Mouse (Mus musculus): ENCODE results near the gene Cd52.

Cd52 gene

GRCm38 (mm10) chr4:134052560-134052959 lies 42.3 kb downstream of the Cd52 start:
- DNase-seq (ENCODE audit: low spot score in 2 of 2) = no peak

GRCm38 (mm10) chr4:134051912-134052311 lies 43.0 kb downstream of the Cd52 start:
- no peak for DNase-seq (ENCODE audit: low spot score in 2 of 2)

GRCm38 (mm10) chr4:134047648-134048047 lies 47.2 kb downstream of the Cd52 start:
- DNase-seq (ENCODE audit: low spot score in 2 of 2) = peak; percentile 53 to 70

GRCm38 (mm10) chr4:134043041-134043440 lies 51.8 kb downstream of the Cd52 start:
- peak; percentile 36 to 61 for DNase-seq (ENCODE audit: low spot score in 2 of 2)

GRCm38 (mm10) chr4:134041317-134042123 lies 53.4 kb downstream of the Cd52 start:
- peak; percentile 37 to 66 for DNase-seq (ENCODE audit: low spot score in 2 of 2)

- peak; percentile 71 to 79 for DNase-seq (ENCODE audit: low spot score in 2 of 2)
Measured at GRCm38 (mm10) chr4:134035953-134036352, 58.9 kb downstream of the Cd52 start.

Measured in natural killer cell, adult 2 months (primary cell).